Mouse (Mus musculus): Measurements from ENCODE around the gene Tollip.

Tollip gene

DNA sequence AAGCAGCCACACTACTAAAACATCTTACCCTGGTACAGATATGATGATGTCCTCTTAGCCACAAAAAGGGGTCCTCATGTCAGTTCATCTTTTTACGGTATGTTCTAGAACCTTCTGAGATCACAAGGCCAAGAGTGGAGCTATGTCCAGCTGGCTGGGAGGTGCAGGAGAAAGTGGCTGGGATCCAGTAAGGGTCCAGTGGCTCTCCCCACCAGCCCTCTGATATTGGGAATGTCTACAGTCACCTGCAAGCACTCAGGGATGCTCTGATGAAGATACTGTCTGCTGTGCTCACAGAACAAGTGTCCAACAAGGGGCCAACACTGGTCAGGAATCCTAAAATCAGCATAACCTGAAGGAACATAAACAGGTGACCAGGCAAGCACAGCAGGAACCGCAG, at the start of gene Tollip:
TSS of gene Tollip (minus strand) at position 101 of the 400 bp plus-strand sequence.
- DNase-seq (ENCODE audit: low spot score) = no peak

- no peak for DNase-seq (ENCODE audit: low spot score)
These were observed 48.0 kb upstream of the Tollip start for GRCm38 (mm10) chr7:141966281-141966680.

DNA sequence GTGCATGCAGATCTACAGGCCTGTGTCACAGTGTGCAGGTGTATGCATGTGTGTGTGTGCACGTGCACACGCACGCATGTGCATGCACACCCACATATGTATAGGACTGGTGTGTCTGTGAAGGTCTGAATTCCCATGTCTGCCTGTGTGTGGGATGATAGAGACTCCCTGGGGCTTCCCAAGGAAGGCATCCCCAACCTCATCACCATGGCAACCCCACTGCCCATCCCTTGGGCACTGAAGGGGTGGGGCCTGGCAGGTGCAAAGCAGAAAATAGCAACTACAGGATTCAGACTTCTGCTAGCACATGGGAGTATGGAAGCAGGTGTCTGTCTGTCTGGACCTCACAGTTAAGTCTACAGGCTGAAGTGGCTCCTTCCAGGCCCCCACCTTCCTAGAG, 44.2 kb upstream of the Tollip start:
- no peak for DNase-seq (ENCODE audit: low spot score)

DNA sequence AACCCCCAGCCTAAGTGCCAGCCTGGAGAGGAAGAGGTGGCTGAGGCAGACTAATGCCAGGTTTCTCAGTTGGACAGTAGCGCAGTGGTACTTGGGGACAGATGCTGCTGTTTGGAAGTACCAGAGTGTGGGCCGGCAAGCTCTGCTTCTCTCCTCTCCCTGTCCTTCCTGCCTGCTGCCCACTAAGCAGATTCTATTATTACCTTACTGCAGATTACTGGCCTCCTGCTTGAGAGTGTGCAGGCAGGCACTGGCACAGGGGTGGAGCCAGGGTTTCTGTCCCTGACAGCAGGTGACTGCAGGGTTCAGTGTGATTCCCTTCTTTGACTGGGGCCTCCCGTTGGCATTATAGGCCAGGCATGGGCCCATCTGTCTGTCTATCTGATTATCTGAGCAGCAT, 43.2 kb upstream of the Tollip start:
- DNase-seq (ENCODE audit: low spot score) = no peak

DNA sequence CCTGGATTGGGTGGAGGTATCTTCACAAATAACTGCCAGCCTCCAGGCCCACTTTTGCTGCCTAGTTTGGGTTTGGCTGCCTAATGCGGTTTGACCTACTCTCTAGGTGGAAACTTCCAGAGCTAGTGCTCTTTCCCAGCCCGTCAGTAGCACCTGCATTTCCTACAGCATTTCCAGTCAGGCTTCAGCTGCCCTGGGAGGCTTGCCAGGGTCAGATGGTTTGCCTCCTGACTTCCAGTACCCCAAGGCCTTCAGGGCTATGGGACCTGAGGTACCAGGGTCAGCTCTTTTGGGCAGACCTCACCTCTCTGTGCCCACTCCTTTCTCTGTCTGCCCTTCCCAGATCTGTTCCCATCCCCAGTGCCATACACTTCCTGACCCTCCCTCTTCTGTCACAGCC, 42.6 kb upstream of the Tollip start:
- no peak for DNase-seq (ENCODE audit: low spot score)

DNA sequence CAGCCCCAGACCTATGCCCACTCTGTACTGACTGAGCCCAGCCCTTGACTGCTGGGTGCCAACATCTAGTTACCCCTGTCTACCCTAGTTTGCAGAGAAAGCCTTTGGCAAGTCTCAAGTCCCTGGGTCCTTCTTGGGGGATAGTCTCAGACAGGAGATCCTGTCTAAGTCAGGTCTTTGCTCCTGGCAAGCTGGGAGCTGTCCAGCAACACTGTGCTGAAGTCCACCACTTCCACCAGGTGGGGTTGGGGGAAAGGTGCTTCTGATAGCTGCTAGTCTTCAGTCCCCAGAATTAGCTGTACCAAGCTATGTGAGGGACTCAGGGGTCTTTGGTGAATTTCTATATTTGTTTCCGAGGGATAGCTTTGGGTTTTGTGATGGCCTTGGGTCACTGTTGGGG, 40.8 kb upstream of the Tollip start:
- DNase-seq (ENCODE audit: low spot score) = no peak

DNA sequence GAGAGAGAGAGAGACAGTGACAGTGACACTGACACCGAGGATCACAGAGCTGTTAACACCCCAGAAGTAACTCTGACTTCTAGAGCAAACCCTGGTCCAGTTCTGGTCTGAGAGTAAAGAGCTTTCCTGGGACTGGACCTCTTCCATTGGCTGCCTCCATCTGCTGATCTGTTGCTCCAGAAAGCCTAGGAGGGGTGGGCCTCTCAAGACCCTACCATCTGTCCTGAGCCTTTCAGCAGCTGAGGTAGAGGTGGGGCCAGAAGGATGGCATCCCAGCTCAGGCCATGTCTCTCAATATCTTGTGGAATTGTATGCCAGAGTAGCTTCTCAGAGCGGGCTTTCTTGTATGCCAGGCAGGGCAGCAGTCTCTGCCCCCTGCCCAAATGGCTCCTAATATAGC, 39.9 kb upstream of the Tollip start:
- no peak for DNase-seq (ENCODE audit: low spot score)

DNA sequence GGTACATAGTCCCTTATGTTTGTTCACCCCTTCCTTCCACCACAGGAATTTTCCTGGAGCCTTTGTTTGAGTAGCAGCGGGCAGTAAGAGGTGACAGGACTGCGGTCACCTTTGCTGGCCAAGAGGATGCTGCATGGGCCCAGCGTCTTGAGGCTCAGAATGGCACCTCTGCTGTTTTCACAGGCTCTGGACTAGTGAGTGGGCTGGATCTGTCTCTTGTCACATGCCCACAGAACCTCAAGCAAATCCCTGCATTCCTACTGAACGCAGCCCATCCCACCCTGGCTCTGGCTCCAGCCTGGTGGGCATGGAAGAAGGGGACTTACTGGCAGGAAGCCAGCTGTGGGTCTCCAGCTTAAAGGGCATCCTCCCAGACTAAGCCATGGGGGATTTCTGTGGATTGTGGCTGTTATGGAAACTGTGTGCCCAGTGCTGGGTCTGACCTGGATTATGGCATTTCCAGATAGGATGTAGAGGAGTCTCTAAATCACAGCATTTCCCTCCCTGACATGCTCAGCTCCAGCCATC, 39.3 kb upstream of the Tollip start:
- no peak for DNase-seq (ENCODE audit: low spot score)

GRCm38 (mm10) chr7:141956174-141956566, 37.9 kb upstream of the Tollip start:
- DNase-seq (ENCODE audit: low spot score) = no peak

- DNase-seq (ENCODE audit: low spot score) = no peak
These were observed 37.4 kb upstream of the Tollip start for GRCm38 (mm10) chr7:141955565-141956173.

GRCm38 (mm10) chr7:141953616-141954015, 35.3 kb upstream of the Tollip start:
- DNase-seq (ENCODE audit: low spot score) = no peak

DNA sequence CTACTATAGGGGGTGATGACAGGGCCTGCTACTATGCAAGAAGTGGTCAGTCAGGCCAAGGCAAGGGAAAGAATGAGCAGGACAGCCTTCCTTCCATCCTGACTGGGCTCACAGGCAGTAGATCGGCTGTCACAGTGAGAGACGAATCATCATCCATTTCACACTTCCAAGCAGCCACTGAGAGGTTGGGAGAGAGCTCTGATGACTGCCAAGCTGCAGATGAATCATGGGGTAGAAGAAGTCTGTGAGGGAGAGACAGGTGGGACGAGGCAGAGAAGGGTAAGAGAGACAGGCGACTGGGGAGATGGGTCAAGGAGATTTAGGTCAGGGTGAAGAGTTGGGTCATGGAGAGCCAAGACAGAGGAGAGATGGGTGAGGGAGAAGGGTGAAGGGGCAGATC, 34.6 kb upstream of the Tollip start:
- no peak for DNase-seq (ENCODE audit: low spot score)

DNA sequence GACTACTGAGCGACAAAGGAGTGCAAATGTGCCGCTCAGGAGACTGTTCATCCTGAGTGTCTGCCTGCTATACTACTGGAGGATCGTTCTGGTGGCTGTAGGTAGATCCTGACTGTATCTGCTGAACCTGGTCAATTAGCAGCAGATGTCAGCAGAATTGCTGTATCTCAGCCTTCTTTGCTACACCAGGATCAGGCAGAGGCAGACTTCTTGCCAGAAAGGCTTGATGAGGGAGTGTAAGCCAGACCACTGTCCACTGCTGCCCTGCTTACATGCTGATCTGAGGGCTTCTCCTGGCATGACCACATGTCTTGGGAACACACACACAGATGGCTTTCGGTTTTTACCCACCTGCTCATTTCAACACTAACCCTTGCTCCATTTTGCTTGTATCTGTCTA, 33.5 kb upstream of the Tollip start:
- DNase-seq (ENCODE audit: low spot score) = no peak

- peak; percentile 31 for DNase-seq (ENCODE audit: low spot score)
These were observed 32.1 kb upstream of the Tollip start for GRCm38 (mm10) chr7:141950104-141951013.

- DNase-seq (ENCODE audit: low spot score) = no peak
These were observed 31.4 kb upstream of the Tollip start for GRCm38 (mm10) chr7:141949799-141950103.

DNA sequence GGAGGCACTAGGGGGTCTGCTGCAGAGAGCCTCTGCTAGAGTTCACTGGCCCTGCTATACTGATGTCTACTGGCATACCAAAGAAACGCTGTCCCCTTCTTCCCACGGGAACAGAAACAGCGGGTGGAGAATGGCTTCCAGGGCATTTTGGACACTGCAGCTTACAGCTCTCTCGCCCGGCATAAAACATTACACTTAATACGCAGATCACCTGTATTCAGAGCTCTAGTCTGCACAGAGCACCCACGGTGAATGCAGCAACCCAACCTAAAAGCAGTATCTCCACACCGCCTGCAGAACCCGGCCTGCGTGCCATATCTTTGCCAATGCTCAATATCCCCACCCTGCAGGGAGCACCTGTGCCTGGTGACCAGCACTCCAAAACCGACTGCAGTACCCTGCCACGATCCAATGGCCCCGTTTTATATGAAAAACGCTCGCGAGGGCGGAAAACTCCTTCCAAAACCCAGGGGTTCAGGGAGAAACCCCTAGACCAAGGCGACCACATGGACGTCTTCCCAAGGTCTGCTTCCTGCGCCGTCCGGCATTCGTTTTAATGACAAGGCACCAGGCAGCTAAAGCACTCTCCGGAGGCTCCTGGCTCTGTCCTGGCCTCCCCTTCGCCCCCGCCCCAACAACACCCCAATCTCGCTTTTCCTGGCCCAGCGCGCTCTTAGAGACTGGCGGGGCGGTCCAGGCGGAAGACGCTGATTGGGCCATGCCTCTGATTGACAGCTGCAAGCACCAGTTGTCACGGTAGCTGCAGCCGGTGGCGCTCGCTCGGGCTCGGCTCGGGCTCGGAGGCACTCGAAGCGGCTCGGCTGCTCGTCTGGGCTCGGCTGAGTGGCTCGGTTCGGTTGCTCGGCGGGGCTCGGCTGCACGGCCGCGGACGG, 30.8 kb upstream of the Tollip start, which contains the start of gene Brsk2:
TSS of gene Brsk2 (plus strand) at position 846 of the 893 bp plus-strand sequence.
- peak; percentile 93 for DNase-seq (ENCODE audit: low spot score)

GRCm38 (mm10) chr7:141948045-141948444, 29.7 kb upstream of the Tollip start:
- no peak for DNase-seq (ENCODE audit: low spot score)

- no peak for DNase-seq (ENCODE audit: low spot score)
These were observed 29.2 kb upstream of the Tollip start for GRCm38 (mm10) chr7:141947512-141947911.

DNA sequence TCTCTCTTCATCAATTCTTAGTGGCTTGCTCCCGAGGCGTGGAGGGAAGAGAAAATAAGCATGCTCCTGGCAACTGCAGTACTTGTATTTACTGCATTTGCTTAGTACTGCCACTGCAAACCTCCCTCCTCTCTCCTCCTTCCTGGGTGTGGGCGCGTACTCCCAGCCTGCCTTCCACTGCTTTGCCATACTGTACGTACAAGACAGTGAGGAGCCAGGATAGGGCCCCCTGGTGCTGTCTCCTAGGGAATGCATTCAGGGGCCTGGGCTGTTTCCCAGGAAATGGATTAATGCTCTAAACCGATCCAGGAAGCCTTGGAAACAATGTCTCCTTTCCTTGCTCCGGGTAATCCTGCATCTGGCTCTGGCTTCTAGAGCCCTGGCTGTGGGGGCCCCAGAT, 27.6 kb upstream of the Tollip start:
- peak; percentile 20 for DNase-seq (ENCODE audit: low spot score)

DNA sequence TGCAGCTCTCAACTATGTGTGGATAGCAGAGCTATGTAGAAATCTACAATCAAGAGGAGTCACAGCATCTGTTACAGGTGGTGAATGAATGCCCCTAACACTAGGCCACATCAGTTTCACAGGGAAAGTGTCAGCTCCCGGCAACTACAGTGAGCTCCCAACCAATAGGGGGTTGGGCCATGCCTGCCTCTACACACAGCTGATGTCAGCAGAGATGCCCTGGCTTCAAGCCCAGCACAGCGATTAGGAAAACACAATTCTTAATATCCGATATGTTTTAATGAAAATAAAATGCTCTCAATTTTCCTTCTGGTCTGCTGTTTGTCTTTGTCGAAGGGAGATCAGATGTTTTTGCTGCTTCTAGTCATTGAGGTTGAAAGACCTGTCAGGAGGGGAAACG, 25.1 kb upstream of the Tollip start:
- DNase-seq (ENCODE audit: low spot score) = no peak

DNA sequence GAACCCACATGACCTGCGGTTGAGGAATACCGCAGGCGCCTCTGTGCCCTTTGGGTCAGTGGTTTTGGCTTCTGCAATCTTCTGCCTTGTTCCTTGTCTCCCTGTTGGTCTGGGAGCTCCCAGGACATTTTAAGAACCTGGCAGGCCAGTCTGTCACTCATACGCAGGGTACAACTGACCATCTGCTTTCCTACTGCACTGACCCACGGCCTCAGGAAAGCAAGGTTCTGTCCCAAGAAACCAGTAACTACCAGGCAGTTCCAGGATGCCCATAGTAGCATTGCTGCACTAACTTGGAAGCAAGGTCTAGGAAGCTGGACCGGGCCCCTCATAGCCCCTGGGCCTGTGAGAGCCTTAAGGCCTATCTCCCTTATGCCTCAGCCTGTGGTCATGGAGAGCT, 16.6 kb upstream of the Tollip start:
- no peak for DNase-seq (ENCODE audit: low spot score)

DNA sequence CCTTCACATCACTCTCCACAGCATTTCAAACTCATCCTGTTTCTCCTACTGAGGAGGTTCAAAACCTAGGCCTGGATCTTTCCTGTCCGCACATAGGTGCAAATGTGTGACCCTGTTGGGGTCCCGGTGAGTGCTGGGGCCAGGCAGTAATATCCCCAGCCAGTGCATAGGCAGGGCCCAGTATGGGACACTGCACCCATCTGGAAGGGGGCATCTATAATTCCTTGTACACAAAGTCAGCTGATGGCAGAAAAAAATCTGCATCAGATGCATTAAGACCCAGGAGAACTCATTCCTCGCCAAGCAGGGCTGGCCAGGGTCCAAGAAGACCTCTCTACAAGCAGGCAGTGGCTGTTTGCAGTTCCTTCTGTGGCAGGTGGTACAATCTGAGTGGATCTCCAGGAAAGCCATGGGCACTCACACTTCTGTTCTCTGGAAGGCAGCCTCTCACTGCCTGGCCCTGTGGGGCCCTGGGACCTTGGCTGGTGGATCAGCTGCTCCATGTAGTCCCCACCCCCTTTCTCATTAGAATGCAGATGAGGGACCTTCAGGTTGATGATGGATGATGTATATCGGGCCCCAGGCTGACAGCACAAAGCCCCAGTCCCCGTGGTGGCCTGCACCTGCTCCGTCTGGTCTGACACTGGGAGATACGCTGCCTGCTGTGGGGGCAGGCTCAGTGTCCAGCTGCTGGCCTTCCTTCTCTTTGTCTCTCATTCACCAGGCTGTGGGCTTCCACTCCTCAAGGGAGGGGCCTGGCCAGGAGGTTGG, 16.0 kb upstream of the Tollip start:
- DNase-seq (ENCODE audit: low spot score) = no peak

All from testis, postnatal 14 days (tissue).